Mouse (Mus musculus) small intestine, adult 2 months (tissue): ENCODE data around the gene Zfp511.

Experiments used
- CTCF ChIP-seq: fragments of 200-500 bp; IDR thresholded peaks from 2 replicates; pipeline ENCODE4 v1.5.1; 2012; ENCODE audit warnings: low read depth, mild to moderate bottlenecking, control low read depth, inconsistent platforms, low read length, moderate library complexity, mixed read lengths; ENCODE audit not compliant: insufficient replicate concordance, insufficient read length; ENCODE audit errors: extremely low read depth
- POLR2A ChIP-seq: fragments of 200-500 bp; IDR thresholded peaks from 2 replicates; pipeline ENCODE4 v1.6.1; 2012; ENCODE audit warnings: low read depth, mild to moderate bottlenecking, control low read depth, inconsistent platforms, low read length, moderate library complexity

- TF ChIP-seq CTCF = no peak
- no peak for TF ChIP-seq POLR2A
These were observed 12.3 kb downstream of the Zfp511 start, which contains the start of gene Msx3 for GRCm38 (mm10) chr7:140048361-140049114.
